Mouse (Mus musculus) layer of hippocampus, postnatal 25 days (tissue): Measurements from ENCODE around the gene Mlxipl. TPM values are rescaled to one million over a fixed set of nuclear protein-coding genes. Genes with fewer than 3 reads are reported as not detected.

Source experiments
- DNase-seq, 2 experiments: peaks; one replicate each; pipeline ENCODE4 v3.0.0; 2022; ENCODE audit warnings: mixed read lengths in 2 of 2, low spot score in 1 of 2; ENCODE audit errors: extremely low spot score in 1 of 2
- total RNA-seq, 2 experiments: library from RNA; stranded (reverse); gene quantifications; 2 replicates each; pipeline ENCODE4 v1.2.3; 2021

Gene Mlxipl
- total RNA-seq, 2 experiments from 2014 or later = 3.1 to 5.8 TPM

DNA sequence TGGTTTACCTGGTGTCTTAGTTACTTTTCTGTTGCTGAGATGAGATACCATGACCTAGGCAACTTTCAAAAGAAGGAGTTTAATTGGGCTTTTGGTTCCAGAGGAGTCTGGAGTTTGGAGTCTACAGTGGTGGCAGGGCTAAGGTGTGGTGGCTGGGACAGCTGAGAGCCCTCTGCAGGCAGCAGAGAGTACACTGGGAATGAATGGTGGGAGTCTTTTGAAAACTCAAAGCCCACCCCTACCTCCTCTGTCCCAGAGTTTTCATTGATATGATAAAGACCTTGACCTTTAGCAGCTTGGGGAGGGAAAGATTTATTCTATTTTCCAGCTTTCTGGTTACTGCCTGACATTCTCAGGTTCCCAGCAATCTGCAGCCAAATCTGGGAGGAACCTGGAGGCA is 85.4 kb downstream of the Mlxipl start:
- DNase-seq = no peak

DNA sequence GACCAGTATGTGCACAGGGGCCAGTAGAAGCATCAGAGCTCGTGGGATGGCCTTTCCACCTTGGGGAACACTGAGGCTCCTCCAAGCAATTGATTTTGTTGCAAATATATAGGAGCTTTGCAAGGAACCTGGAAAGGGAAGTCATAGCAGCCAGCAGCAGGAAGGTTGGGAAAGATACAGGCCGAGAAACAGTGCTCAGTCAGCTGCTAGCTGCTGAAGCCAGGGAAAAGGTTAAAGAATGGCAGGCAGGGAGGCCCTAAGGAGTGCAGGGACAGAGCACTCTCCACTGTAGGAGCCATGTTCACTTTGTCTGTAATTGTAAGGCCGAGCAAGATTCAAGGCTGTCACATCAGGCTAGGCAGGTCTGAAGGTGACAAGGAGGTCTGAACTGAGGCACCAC is 88.8 kb downstream of the Mlxipl start:
- DNase-seq = no peak

DNA sequence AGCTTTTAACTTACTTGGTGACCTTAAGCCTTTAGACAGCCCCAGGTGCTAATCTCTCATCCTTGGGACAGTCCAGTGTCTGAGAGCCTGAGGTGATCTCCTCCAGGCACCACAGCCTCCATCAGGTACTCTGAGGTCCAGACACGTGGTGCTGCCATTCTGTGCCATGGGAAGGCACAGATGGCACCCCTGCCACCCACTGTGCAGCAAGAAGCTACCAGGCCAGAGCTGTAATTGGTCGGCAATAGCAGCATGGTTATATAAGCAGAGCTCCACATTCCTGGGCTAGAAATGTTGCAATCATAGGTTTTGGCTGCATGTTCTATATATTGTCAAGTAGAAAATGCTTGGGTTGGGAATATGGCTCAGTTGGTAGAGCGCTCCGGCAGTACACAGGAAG is 89.3 kb downstream of the Mlxipl start:
- DNase-seq = no peak

GRCm38 (mm10) chr5:135179616-135180015 is 89.9 kb downstream of the Mlxipl start:
- no peak for DNase-seq

- DNase-seq = no peak
These were observed 91.1 kb downstream of the Mlxipl start for GRCm38 (mm10) chr5:135180796-135181195.

DNA sequence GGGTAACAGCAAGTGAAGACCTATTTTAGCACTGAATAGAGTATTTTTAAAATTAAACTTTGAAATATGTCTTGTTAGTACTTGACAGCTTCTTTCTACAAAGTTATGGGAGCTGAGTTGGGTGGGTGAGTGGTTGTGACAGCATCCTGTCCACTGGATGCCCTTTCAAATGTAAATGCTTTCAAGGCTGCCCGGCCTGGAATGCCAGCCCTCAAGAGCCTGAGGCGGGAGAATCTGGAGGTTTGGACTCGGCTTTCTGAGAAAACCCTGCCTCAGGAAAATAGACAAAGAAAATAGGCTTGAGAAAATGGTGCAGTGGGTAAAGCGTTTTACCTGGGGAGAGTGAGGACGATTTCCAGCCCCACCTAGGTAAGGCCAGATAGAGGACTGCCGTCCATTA is 92.1 kb downstream of the Mlxipl start:
- DNase-seq = no peak

DNA sequence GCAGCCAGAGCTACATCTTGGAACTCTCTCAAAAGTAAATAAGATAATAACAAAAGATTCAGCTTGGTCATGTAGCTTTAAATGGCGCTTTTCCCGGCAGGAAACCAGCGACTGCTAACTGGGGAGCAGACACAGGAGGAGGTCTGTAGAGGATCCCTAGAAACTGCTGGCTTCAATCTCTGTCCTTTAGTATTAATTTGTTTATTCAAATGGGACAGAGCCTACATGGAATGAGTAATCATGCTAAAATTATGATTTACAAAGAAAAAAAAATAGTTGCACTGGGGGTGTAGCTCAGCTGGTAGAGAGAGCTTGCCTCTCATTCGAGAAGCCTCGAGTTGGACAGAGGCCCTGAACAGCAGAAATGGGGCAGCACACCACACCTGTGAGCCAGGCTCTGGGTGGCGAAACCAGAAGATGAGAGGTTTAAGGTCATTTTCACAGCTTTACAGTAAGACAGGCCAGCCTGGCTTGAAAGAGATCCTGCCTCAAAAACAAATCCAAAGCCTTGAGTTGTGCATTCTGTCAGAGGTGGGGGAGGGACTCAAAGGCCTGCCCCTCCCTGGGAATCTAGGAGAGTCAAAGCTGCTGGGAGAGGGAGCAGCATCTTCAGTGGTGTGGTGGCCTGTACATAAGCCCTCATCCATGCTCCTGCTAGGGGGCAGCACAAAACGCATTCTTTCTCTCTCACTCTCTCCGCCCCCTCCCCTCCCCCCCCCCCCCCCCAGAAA is 93.6 kb downstream of the Mlxipl start:
- DNase-seq = no peak

DNA sequence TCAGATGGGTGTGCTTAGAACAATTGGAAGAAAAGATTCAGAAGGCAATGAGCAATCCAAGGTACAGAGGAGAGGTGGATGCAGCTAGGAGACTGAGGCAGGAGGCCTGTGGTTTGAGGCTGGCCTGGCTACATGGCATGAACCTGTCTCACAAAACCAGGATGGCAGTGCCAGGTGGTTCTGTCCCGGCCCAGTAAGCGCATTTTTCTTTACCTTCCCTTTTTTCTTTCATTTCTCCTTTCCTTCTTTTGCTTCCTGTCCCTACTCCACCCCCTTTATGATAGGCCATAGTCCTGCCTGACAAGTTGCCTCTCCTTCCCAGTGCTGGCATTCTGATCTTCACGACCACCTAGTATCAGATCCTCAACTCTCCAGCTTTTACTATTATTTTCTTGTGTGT is 95.3 kb downstream of the Mlxipl start:
- DNase-seq = no peak

DNA sequence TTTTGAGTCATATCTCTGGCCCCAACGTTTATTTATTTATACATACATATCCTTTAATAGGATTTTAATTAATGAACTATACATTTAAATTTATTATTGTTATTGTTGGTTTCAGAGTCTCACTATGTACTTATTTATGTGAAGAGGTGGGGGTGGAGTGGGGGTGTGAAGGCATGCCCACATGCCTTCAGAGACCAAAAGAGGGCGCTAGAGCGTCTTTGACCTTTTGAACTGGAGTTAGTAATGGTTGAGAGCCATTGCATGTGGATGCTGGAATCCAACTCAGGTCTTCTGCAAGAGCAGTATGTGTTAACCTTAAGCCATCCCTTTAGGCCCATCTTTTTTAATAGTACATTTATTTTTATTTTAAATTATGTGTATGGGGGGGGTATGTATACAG is 95.9 kb downstream of the Mlxipl start:
- DNase-seq = no peak

- no peak for DNase-seq
These were observed 96.5 kb downstream of the Mlxipl start for GRCm38 (mm10) chr5:135186231-135186620.

DNA sequence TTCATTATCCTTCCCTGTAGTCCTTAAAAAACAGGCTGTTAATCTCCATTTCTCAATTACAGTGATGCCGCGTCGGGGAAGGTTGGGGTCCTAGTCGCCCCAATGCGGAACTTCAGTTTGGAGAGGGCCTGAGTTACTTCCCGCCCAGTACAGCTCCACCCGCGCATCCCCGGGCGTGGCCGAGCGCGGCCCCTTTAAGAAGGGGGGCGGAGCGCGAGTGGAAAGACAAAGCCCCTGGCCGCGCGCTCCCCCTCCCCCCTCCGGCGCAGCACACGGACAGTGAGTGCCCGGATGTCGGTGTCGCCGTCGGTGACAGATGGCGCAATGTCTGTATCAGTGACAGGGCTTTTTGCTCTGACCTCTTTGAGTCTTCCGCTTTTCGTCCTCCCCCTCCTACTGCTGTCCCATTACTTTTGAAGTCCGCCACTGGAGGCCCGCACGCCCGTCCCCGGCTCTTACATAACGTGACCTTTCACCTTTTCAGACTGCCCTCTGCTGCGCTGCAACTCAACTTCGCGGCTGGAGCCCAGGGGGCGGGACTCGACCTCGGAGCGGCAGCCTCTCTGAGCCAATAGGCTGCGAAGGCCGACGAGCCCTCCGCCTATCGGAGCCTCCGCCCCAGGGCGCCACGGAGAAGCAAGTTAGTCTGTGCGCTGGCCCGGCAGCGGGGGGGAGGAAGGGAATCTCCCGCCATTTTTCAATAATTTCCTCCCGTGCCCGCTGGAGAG is 97.1 kb downstream of the Mlxipl start, which contains the start of gene Baz1b:
TSS of gene Baz1b (plus strand) at position 644 of the 728 bp plus-strand sequence.
- peak; percentile 83 to 96 for DNase-seq

DNA sequence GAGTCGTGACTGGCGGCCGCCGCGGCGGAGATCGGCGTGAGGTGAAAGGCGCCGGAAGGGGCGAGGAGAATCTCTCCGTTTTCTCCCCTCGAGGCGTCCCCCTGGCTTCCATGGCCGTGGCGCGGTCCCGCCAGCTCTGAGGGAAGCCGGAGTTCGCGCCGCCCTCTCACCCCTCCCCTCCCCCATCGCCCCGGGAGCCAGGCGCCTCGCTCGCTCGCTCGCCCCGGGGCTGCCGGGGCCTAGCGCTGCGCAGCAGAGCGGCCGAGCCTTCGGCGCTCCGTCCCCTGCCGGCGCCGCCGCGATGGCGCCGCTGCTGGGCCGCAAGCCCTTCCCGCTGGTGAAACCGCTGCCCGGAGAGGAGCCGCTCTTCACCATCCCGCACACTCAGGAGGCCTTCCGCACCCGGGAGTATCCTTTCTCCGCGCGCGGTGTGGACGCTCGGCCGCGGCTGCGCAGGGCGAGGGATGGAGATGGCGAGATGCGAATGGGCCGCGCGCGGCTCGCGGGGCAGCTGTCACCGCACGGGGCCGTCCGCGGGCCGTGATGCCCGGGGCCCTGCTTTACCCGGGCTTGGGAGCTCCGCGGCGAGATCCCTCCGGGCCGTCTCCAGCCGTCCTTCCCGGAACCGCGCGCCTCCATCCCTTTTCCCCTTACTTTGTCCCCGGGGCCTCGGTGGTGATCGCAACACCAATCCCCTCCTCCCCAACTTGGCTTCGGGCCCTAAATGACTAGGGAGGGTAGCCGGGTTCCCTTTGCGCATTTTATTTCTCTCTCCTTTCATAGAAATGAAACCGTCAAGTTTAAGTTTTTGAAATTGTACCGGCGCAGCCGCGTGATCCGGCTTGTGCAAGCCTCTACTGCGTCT is 97.9 kb downstream of the Mlxipl start:
- peak in 1 of 2 experiments; percentile 33 for DNase-seq

Other genes with a start within 250 kb of the Mlxipl start
- gene Tmem270, start 183.2 kb upstream of the Mlxipl start, total RNA-seq = not detected
- not detected for gene Cldn13, start 174.4 kb upstream of the Mlxipl start, total RNA-seq
- 1 to 10 TPM; 9.2 to 9.3 TPM for gene Mettl27, start 157.5 kb upstream of the Mlxipl start, total RNA-seq
- gene Cldn4, start 143.0 kb upstream of the Mlxipl start, total RNA-seq = not detected
- 1 to 10 TPM in 1 of 2 experiments, under 1 TPM in 1; 0.59 to 1.2 TPM for gene Cldn3, start 103.7 kb upstream of the Mlxipl start, total RNA-seq
- gene Abhd11, start 80.7 kb upstream of the Mlxipl start, total RNA-seq = 10 to 100 TPM; 32.0 to 33.4 TPM
- gene Stx1a, start 66.4 kb upstream of the Mlxipl start, total RNA-seq = 100 to 1,000 TPM; 113 to 115 TPM
- gene Dnajc30, start 25.7 kb upstream of the Mlxipl start, total RNA-seq = 10 to 100 TPM; 43.7 TPM
- 10 to 100 TPM; 48.7 to 51.6 TPM for gene Bud23, start 24.9 kb upstream of the Mlxipl start, total RNA-seq
- 10 to 100 TPM; 30.4 to 32.8 TPM for gene Vps37d, start 11.6 kb upstream of the Mlxipl start, total RNA-seq
- gene Tbl2, start 59.8 kb downstream of the Mlxipl start, total RNA-seq = 10 to 100 TPM; 32.1 to 34.4 TPM
- gene Bcl7b, start 78.4 kb downstream of the Mlxipl start, total RNA-seq = 10 to 100 TPM; 49.6 to 53.7 TPM
- gene Baz1b, start 97.4 kb downstream of the Mlxipl start, total RNA-seq = 10 to 100 TPM; 65.5 to 72.7 TPM
- 1 to 10 TPM; 6.2 to 7.3 TPM for gene Fzd9, start 161.3 kb downstream of the Mlxipl start, total RNA-seq